Mouse (Mus musculus) layer of hippocampus, postnatal 14 days (tissue): ENCODE measurements around the gene Pola2. TPM values are rescaled to one million over a fixed set of nuclear protein-coding genes. Genes with fewer than 3 reads are reported as not detected.

Experiments
- DNase-seq, 2 experiments: peaks; one replicate each; pipeline ENCODE4 v3.0.0; 2021 to 2022; ENCODE audit warnings: low spot score in 2 of 2, mixed read lengths in 1 of 2
- total RNA-seq, 2 experiments: library from RNA; stranded (reverse); gene quantifications; 2 replicates each; pipeline ENCODE4 v1.2.3; 2021

Gene Pola2
- total RNA-seq, 2 experiments from 2014 or later: 8.0 to 10.0 TPM

- peak in 1 of 2 experiments; percentile 11 for DNase-seq
Measured at GRCm38 (mm10) chr19:5937836-5938406, 26.1 kb downstream of the Pola2 start.

GRCm38 (mm10) chr19:5937095-5937835, 26.7 kb downstream of the Pola2 start:
- no peak for DNase-seq

- DNase-seq: no peak
Measured at GRCm38 (mm10) chr19:5935691-5936090, 28.3 kb downstream of the Pola2 start.

- no peak for DNase-seq
Measured at GRCm38 (mm10) chr19:5935266-5935665, 28.7 kb downstream of the Pola2 start.

GRCm38 (mm10) chr19:5929634-5930596, 34.1 kb downstream of the Pola2 start:
- no peak for DNase-seq

GRCm38 (mm10) chr19:5928546-5928945, 35.5 kb downstream of the Pola2 start:
- no peak for DNase-seq

GRCm38 (mm10) chr19:5928104-5928503, 35.9 kb downstream of the Pola2 start:
- no peak for DNase-seq

GRCm38 (mm10) chr19:5927532-5927931, 36.5 kb downstream of the Pola2 start:
- DNase-seq: no peak

GRCm38 (mm10) chr19:5927026-5927425, 37.0 kb downstream of the Pola2 start:
- no peak for DNase-seq

GRCm38 (mm10) chr19:5925311-5925855, 38.6 kb downstream of the Pola2 start:
- no peak for DNase-seq

GRCm38 (mm10) chr19:5924713-5925093, 39.3 kb downstream of the Pola2 start, which contains the start of gene Cdc42ep2:
Gene Cdc42ep2 (minus strand): TSS chr19:5924816.
- peak; percentile 75 to 89 for DNase-seq

GRCm38 (mm10) chr19:5923990-5924712, 39.9 kb downstream of the Pola2 start:
- DNase-seq: peak; percentile 87 to 92

- DNase-seq: no peak
Measured at GRCm38 (mm10) chr19:5922963-5923362, 41.0 kb downstream of the Pola2 start.

- no peak for DNase-seq
Measured at GRCm38 (mm10) chr19:5922119-5922942, 41.7 kb downstream of the Pola2 start.

GRCm38 (mm10) chr19:5921715-5922114, 42.3 kb downstream of the Pola2 start:
- DNase-seq: no peak

GRCm38 (mm10) chr19:5913007-5913719, 50.8 kb downstream of the Pola2 start, which contains the start of gene Dpf2:
Gene Dpf2 (minus strand): TSS chr19:5913010.
- DNase-seq: no peak

- peak; percentile 98 to 100 for DNase-seq
Measured at GRCm38 (mm10) chr19:5912103-5913006, 51.6 kb downstream of the Pola2 start.
